Mouse (Mus musculus) brown adipose tissue, adult 24 weeks (tissue): ENCODE measurements at regions not wholly inside any gene's neighbourhood (a gene's known extent, or its start where the extent isn't known, plus 50 kb on each side); places are given as distances from the start of the nearest gene placed in this dataset.

Experiments used
- H3K27ac ChIP-seq: fragments of 200-500 bp; replicated peaks from 2 replicates; pipeline ENCODE4 v1.5.1; 2012; ENCODE audit warnings: low read depth, mild to moderate bottlenecking, low read length
- H3K4me1 ChIP-seq: fragments of 200-500 bp; 2 replicates; pipeline ENCODE4 v1.6.1; 2012; ENCODE audit warnings: low read length, mixed read lengths; ENCODE audit not compliant: control insufficient read depth, insufficient read depth, insufficient read length
- H3K4me3 ChIP-seq: fragments of 200-500 bp; 2 replicates; pipeline ENCODE4 v1.5.1; 2012; ENCODE audit warnings: low read depth, mild to moderate bottlenecking, low read length, moderate library complexity; ENCODE audit not compliant: insufficient read depth

GRCm38 (mm10) chr2:180404168-180404567 is 51.9 kb upstream of the Slco4a1 start:
- Histone ChIP-seq H3K27ac (no peak overlapping the region), H3K4me1 (no peaks in the 10 kb centered on the region), H3K4me3 (no peak overlapping the region)

- Histone ChIP-seq H3K4me1 (no peaks in the 10 kb centered on the region), H3K4me3 (no peak overlapping the region), H3K27ac (no peak overlapping the region)
Measured at GRCm38 (mm10) chr2:180403621-180404020, 52.4 kb upstream of the Slco4a1 start.

- Histone ChIP-seq H3K4me3 (no peak overlapping the region), H3K27ac (no peak overlapping the region), H3K4me1 (no peaks in the 10 kb centered on the region)
Measured at GRCm38 (mm10) chr2:180402851-180403459, 53.1 kb upstream of the Slco4a1 start.

GRCm38 (mm10) chr2:180402433-180402832 is 53.6 kb upstream of the Slco4a1 start:
- no peak overlapping the region for H3K27ac ChIP-seq
- no peaks in the 10 kb centered on the region for H3K4me1 ChIP-seq
- H3K4me3 ChIP-seq: no peak overlapping the region

GRCm38 (mm10) chr2:180401409-180402391 is 54.3 kb upstream of the Slco4a1 start:
- no peaks in the 10 kb centered on the region for H3K4me1 ChIP-seq
- no peak overlapping the region for H3K27ac ChIP-seq
- no peak overlapping the region for H3K4me3 ChIP-seq

- Histone ChIP-seq H3K4me1 (no peaks in the 10 kb centered on the region), H3K27ac (no peak overlapping the region), H3K4me3 (no peak overlapping the region)
Measured at GRCm38 (mm10) chr2:180400514-180401019, 55.5 kb upstream of the Slco4a1 start.

GRCm38 (mm10) chr2:180399651-180400513 is 56.2 kb upstream of the Slco4a1 start:
- H3K27ac ChIP-seq: no peak overlapping the region
- H3K4me1 ChIP-seq: no peaks in the 10 kb centered on the region

GRCm38 (mm10) chr2:180398851-180399447 is 57.1 kb upstream of the Slco4a1 start:
- no peak overlapping the region for H3K27ac ChIP-seq
- no peak overlapping the region for H3K4me3 ChIP-seq
- no peaks in the 10 kb centered on the region for H3K4me1 ChIP-seq

More at GRCm38 (mm10) chr2:180399651-180400513, 56.2 kb upstream of the Slco4a1 start:
- no peak overlapping the region for H3K4me3 ChIP-seq

GRCm38 (mm10) chr2:180398481-180398754 is 57.6 kb upstream of the Slco4a1 start:
- no peak overlapping the region for H3K27ac ChIP-seq
- H3K4me1 ChIP-seq: no peaks in the 10 kb centered on the region
- H3K4me3 ChIP-seq: no peak overlapping the region

- H3K27ac ChIP-seq: no peak overlapping the region
- no peaks in the 10 kb centered on the region for H3K4me1 ChIP-seq
- no peak overlapping the region for H3K4me3 ChIP-seq
Measured at GRCm38 (mm10) chr2:180397723-180398480, 58.1 kb upstream of the Slco4a1 start.

- H3K27ac ChIP-seq: no peak overlapping the region
- H3K4me3 ChIP-seq: no peak overlapping the region
- no peaks in the 10 kb centered on the region for H3K4me1 ChIP-seq
Measured at GRCm38 (mm10) chr2:180396664-180397377, 59.2 kb upstream of the Slco4a1 start.

GRCm38 (mm10) chr2:180396211-180396610 is 59.8 kb upstream of the Slco4a1 start:
- Histone ChIP-seq H3K4me3 (no peak overlapping the region), H3K27ac (no peak overlapping the region)

GRCm38 (mm10) chr2:180395279-180396034 is 60.6 kb upstream of the Slco4a1 start:
- Histone ChIP-seq H3K4me1 (no peaks in the 10 kb centered on the region), H3K4me3 (no peak overlapping the region), H3K27ac (no peak overlapping the region)

More at GRCm38 (mm10) chr2:180396211-180396610, 59.8 kb upstream of the Slco4a1 start:
- H3K4me1 ChIP-seq: no peaks in the 10 kb centered on the region
